Mouse (Mus musculus): ENCODE results near the gene Sh3bgrl2. TPM values are rescaled to one million over a fixed set of nuclear protein-coding genes. Genes with fewer than 3 reads are reported as not detected.

The Sh3bgrl2 gene
- polyA plus RNA-seq, 1 experiment: 4.0 TPM

DNA sequence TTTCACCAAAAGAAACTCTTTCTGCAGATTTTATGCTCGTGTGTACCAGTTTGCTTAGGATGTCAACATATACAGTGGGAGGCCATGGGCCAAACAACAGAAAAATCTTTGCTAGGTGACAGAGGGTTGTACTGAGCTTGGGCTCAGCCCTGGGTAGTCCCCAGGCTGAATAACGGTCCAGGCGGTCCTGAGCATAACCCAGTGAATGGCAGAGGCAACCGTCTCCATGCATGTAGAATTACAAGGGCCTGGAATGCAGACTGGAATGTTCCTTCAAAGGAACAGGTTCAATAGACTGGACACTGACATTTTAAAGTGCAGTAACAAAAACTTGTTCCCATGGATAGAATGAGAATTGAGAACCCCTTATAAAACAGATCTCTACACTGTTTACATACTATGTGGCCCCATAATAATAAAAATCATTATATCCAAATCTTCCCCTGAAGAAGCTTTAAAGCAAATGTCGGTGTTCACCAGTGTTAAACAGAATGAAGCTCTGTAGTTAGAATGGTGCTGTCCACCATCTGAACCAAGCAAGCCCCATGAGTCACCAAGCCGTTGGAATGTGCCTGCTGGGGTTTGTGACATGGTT, 54.1 kb downstream of the Sh3bgrl2 start:
- no peaks in the 10 kb centered on the region for H3K79me2 ChIP-seq (ENCODE audit: control insufficient read depth, insufficient read depth)
- no peak overlapping the region for H3K4me2 ChIP-seq (ENCODE audit: low read depth)
- no peak overlapping the region for H3K4me3 ChIP-seq
- no peak overlapping the region for H3ac ChIP-seq (ENCODE audit: control insufficient read depth, insufficient read length)
- no peaks in the 10 kb centered on the region for H3K36me3 ChIP-seq (ENCODE audit: control insufficient read depth, insufficient read depth)
- no peak for TF ChIP-seq E2F4 (IDR thresholded peaks at IDR 0.05; ENCODE audit: insufficient read depth)
- no peak for TF ChIP-seq TCF3 (IDR thresholded peaks at IDR 0.05; ENCODE audit: insufficient read length, low read depth)
- TF ChIP-seq POLR2A (IDR thresholded peaks at IDR 0.05; ENCODE audit: insufficient read length, low read depth): no peak
- TF ChIP-seq TCF12 (IDR thresholded peaks at IDR 0.05; ENCODE audit: insufficient read depth, poor library complexity, severe bottlenecking): no peak
- no peak for TF ChIP-seq MAX (IDR thresholded peaks at IDR 0.05; ENCODE audit: low read depth)
- no peak for TF ChIP-seq SRF (IDR thresholded peaks at IDR 0.05; ENCODE audit: control insufficient read depth, insufficient read length, low read depth)
- TF ChIP-seq REST (IDR thresholded peaks at IDR 0.05; ENCODE audit: insufficient read depth, insufficient read length): no peak
- TF ChIP-seq MYOD1 (IDR thresholded peaks at IDR 0.05; ENCODE audit: control insufficient read depth in 1 of 3, insufficient read length in 2 of 3, low read depth in 2 of 3): no peak
- TF ChIP-seq MYOG (IDR thresholded peaks at IDR 0.05; ENCODE audit: control insufficient read depth in 1 of 3, insufficient read depth in 1 of 3, insufficient read length in 2 of 3, low read depth in 2 of 3): no peak
- no peak for TF ChIP-seq POLR2AphosphoS2 (IDR thresholded peaks at IDR 0.05; ENCODE audit: insufficient read length, low read depth)
- no peak for TF ChIP-seq CEBPB (IDR thresholded peaks at IDR 0.05; ENCODE audit: insufficient read depth, poor library complexity, severe bottlenecking)
- no peak for TF ChIP-seq USF1 (IDR thresholded peaks at IDR 0.05; ENCODE audit: low read depth)
- H3K27me3 ChIP-seq (ENCODE audit: control insufficient read depth, insufficient read depth, insufficient read length): no peaks in the 10 kb centered on the region

DNA sequence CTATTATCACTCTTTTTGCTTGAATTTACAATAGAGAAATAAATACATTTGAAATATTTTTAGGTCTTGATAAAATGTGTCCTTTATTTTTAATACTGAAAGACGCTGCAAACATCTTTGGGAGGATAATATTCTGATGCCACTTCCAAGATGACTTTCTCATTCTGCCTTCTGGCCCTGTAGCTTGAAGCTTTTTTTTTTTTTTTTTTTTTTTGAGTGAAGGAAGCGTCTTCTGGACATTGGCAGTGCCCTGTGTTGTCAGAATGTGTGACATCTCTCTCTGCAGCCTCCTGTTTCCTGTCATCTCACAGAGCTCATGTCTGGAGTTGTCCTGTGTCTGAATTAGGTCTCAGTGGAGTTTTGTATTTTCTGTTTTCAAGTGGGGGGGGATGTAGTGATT, 55.0 kb downstream of the Sh3bgrl2 start:
- Histone ChIP-seq H3K36me3 (ENCODE audit: control insufficient read depth, insufficient read depth) (no peaks in the 10 kb centered on the region), H3K4me3 (no peak overlapping the region), H3ac (ENCODE audit: control insufficient read depth, insufficient read length) (no peak overlapping the region), H3K79me2 (ENCODE audit: control insufficient read depth, insufficient read depth) (no peaks in the 10 kb centered on the region), H3K4me2 (ENCODE audit: low read depth) (no peak overlapping the region), H3K27me3 (ENCODE audit: control insufficient read depth, insufficient read depth, insufficient read length) (no peaks in the 10 kb centered on the region)
- TF ChIP-seq REST (IDR thresholded peaks at IDR 0.05; ENCODE audit: insufficient read depth, insufficient read length): no peak

DNA sequence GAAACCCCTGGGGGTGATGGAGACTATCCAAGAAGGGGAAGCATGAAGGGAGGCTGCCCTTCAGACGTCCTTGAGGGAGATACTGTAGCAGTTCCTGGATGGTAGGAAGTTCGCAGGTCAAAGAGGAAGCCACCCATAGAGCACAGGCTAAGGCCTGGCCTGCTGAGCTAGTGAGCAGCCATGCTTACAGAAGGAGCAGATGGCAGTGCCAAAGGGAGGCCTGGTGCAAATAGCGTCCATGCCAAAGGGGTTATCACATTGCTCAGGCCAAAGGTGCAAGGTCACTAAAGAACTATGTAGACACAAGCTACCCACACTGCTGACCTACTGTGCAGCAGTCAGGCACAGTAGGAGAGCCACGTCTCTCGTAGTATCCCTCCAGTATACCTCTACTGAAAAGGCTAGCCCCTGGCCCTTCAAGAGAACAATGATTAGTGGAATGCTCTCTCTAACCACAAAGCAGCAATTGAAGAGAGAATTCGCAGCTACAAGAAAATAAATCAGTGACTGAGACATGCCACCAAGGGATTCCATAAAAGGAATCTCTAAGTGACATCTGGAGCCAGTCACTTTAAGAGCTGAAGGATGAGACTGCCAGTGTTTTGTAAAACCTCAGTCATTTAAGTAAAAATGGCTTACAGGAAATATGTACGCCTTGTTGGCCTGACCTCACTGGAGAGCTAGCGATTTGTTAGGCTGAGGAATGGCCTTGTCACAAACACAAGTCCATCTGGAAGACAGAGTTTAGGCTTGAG, 57.9 kb downstream of the Sh3bgrl2 start:
- no peak overlapping the region for H3K4me2 ChIP-seq (ENCODE audit: low read depth)
- H3K36me3 ChIP-seq (ENCODE audit: control insufficient read depth, insufficient read depth): no peaks in the 10 kb centered on the region
- H3K4me3 ChIP-seq: no peak overlapping the region
- no peaks in the 10 kb centered on the region for H3K27me3 ChIP-seq (ENCODE audit: control insufficient read depth, insufficient read depth, insufficient read length)
- H3ac ChIP-seq (ENCODE audit: control insufficient read depth, insufficient read length): no peak overlapping the region
- TF ChIP-seq MAX (IDR thresholded peaks at IDR 0.05; ENCODE audit: low read depth) (no peak), TCF3 (IDR thresholded peaks at IDR 0.05; ENCODE audit: insufficient read length, low read depth) (no peak), POLR2A (IDR thresholded peaks at IDR 0.05; ENCODE audit: insufficient read length, low read depth) (no peak), MYOG (IDR thresholded peaks at IDR 0.05; ENCODE audit: control insufficient read depth in 1 of 3, insufficient read depth in 1 of 3, insufficient read length in 2 of 3, low read depth in 2 of 3) (no peak), REST (IDR thresholded peaks at IDR 0.05; ENCODE audit: insufficient read depth, insufficient read length) (no peak)
- H3K79me2 ChIP-seq (ENCODE audit: control insufficient read depth, insufficient read depth): no peaks in the 10 kb centered on the region

DNA sequence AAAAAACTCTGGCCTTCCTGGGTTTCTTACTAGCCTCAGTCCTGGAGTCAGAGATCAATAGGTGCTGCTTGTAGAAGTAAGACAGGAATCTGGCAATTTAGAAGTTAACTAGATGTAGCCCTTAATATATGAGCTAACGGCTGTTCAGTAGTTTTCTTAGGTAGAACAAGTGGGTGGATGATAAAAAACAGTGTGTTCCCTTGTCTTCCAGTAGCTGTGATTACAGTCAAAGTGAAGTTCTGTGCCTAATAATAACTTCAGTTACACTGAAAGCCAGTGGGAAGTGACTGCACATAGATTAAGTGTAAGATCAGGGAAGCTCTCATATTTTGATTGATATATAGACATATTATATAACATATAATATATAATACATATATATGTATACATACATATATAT, 60.0 kb downstream of the Sh3bgrl2 start:
- H3ac ChIP-seq (ENCODE audit: control insufficient read depth, insufficient read length): no peak overlapping the region
- no peak for TF ChIP-seq E2F4 (IDR thresholded peaks at IDR 0.05; ENCODE audit: insufficient read depth)
- TF ChIP-seq MAX (IDR thresholded peaks at IDR 0.05; ENCODE audit: low read depth): no peak
- no peak overlapping the region for H3K4me3 ChIP-seq
- H3K27me3 ChIP-seq (ENCODE audit: control insufficient read depth, insufficient read depth, insufficient read length): no peaks in the 10 kb centered on the region
- H3K36me3 ChIP-seq (ENCODE audit: control insufficient read depth, insufficient read depth): no peaks in the 10 kb centered on the region
- H3K4me2 ChIP-seq (ENCODE audit: low read depth): no peak overlapping the region
- H3K79me2 ChIP-seq (ENCODE audit: control insufficient read depth, insufficient read depth): no peaks in the 10 kb centered on the region

DNA sequence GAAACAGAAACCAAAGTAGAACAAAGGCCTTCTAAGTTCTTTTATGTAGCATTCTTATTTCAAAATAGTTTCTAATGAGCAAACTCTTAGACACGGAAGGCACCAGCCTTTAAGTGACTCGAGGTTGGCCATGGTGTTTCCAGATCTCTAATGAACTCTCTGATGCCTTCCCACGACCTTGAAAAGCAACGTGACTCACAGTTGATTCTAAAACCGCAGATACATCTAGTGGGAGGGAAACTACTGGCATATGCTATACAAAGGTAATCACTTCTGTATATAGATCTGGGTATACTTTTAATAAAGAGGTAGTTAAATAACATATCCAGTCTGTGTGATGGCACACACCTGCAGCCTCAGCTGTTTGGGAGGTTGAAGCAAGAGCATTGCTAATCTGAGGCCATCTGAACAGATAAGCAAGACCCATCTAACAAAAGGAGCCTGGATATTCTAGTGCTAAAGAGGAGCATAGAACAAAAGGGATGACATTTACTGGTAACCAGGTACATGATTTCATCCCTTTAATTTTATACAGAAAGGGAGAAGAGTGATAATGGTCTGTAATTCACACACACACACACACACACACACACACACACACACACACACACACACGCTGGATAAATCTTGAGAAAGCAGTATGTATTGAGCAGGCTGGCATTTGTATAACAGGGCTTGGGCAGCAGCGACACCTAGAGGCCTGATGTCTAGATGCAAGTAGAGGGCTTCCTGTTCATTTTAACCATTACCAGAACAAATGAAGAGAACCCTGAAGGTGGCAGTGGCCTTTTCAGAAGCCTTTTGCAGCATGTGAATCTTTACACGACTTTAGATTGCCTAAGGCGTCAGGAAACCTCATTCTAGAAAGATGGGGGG, 61.5 kb downstream of the Sh3bgrl2 start:
- no peaks in the 10 kb centered on the region for H3K36me3 ChIP-seq (ENCODE audit: control insufficient read depth, insufficient read depth)
- no peak overlapping the region for H3K4me2 ChIP-seq (ENCODE audit: low read depth)
- no peak overlapping the region for H3K4me3 ChIP-seq
- no peaks in the 10 kb centered on the region for H3K79me2 ChIP-seq (ENCODE audit: control insufficient read depth, insufficient read depth)
- H3ac ChIP-seq (ENCODE audit: control insufficient read depth, insufficient read length): no peak overlapping the region
- TF ChIP-seq SRF (IDR thresholded peaks at IDR 0.05; ENCODE audit: control insufficient read depth, insufficient read length, low read depth) (no peak), TCF12 (IDR thresholded peaks at IDR 0.05; ENCODE audit: insufficient read depth, poor library complexity, severe bottlenecking) (no peak), MAX (IDR thresholded peaks at IDR 0.05; ENCODE audit: low read depth) (no peak), TCF3 (IDR thresholded peaks at IDR 0.05; ENCODE audit: insufficient read length, low read depth) (no peak), USF1 (IDR thresholded peaks at IDR 0.05; ENCODE audit: low read depth) (no peak), MYOG (IDR thresholded peaks at IDR 0.05; ENCODE audit: control insufficient read depth in 1 of 3, insufficient read depth in 1 of 3, insufficient read length in 2 of 3, low read depth in 2 of 3) (no peak), CEBPB (IDR thresholded peaks at IDR 0.05; ENCODE audit: insufficient read depth, poor library complexity, severe bottlenecking) (no peak), REST (IDR thresholded peaks at IDR 0.05; ENCODE audit: insufficient read depth, insufficient read length) (no peak)
- H3K27me3 ChIP-seq (ENCODE audit: control insufficient read depth, insufficient read depth, insufficient read length): no peaks in the 10 kb centered on the region

Data from myocyte (in vitro differentiated cells).